In the genomic region with DNA sequence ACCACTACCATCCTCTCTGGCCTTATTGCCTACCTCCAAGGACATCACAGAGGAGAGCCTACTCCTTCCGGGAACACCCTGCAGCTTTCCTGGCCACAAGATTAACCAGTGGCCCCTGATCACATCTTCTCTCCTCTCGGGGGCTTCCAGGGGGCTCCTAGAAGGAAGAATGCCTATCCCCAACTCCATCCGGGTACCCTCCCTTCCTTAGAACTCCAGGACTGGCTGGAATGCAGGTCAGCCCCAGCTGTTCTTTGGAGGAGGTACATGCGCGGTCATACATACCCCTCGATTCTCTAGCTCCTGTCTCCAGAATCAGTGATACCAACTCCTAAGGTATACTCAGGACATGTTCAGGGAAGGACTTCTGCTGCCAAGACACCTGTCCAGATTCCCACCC, we compare ENCODE assay signal across 29 mouse cellular contexts. TPM values are rescaled to one million over a fixed set of nuclear protein-coding genes. Genes with fewer than 3 reads are reported as not detected.
"Had no signal": no experiment of that assay in that cellular context is flagged by ENCODE, and none has a peak within 500 bp of the region (broad histone marks: within the 10 kb centered on the region; RNA-seq: fewer than 3 reads in every experiment).

No protein-coding gene starts in this region.

- H3K27me3 ChIP-seq: intestine, embryonic 15.5 days; neural tube, embryonic 12.5 days; stomach, embryonic 15.5 days had no signal

- H3K27ac ChIP-seq: intestine, embryonic 15.5 days; kidney, embryonic 15.5 days; limb, embryonic 15.5 days; liver, embryonic 12.5 days; liver, embryonic 15.5 days; neural tube, embryonic 12.5 days; stomach, embryonic 15.5 days had no signal

- H3K4me2 ChIP-seq: intestine, embryonic 15.5 days; kidney, embryonic 15.5 days; limb, embryonic 15.5 days; liver, embryonic 12.5 days; liver, embryonic 15.5 days; midbrain, embryonic 11.5 days; neural tube, embryonic 12.5 days; stomach, embryonic 15.5 days had no signal

- H3K36me3 ChIP-seq: intestine, embryonic 15.5 days; kidney, embryonic 15.5 days; limb, embryonic 15.5 days; liver, embryonic 12.5 days; liver, embryonic 15.5 days; neural tube, embryonic 12.5 days; stomach, embryonic 15.5 days had no signal

- H3K4me1 ChIP-seq: intestine, embryonic 15.5 days; liver, embryonic 12.5 days; liver, embryonic 15.5 days; stomach, embryonic 15.5 days had no signal

- DNase-seq: kidney, postnatal 10 days; layer of hippocampus, postnatal 36 days; left cerebral cortex, postnatal 4 days; lung, adult 2 months; lung, postnatal 14 days; midbrain, embryonic 14.5 days; retina, postnatal 1 day; right cerebral cortex, postnatal 25 days; spleen, adult 18-20 months; thymus, adult 2 months; thymus, postnatal 14 days; thymus, postnatal 4 days had no signal

- H3K4me3 ChIP-seq: intestine, embryonic 15.5 days; kidney, embryonic 15.5 days; limb, embryonic 15.5 days; liver, embryonic 12.5 days; liver, embryonic 15.5 days; neural tube, embryonic 12.5 days; stomach, embryonic 15.5 days had no signal

- ATAC-seq: intestine, embryonic 15.5 days; liver, embryonic 12.5 days had no signal

- H3K9ac ChIP-seq: intestine, embryonic 15.5 days; kidney, embryonic 15.5 days; limb, embryonic 15.5 days; liver, embryonic 12.5 days; liver, embryonic 15.5 days; neural tube, embryonic 12.5 days; stomach, embryonic 15.5 days had no signal

- H3K9me3 ChIP-seq: intestine, embryonic 15.5 days; kidney, embryonic 15.5 days; limb, embryonic 15.5 days; liver, embryonic 12.5 days; liver, embryonic 15.5 days; neural tube, embryonic 12.5 days; stomach, embryonic 15.5 days had no signal

RNA-seq across cellular contexts. Expression of gene Actrt2, which starts 37.4 kb away (rescaled TPM):
- total RNA-seq: layer of hippocampus, adult 8-10 months; layer of hippocampus, postnatal 10 days; layer of hippocampus, postnatal 36 days; left cerebral cortex, adult 8-10 months; left cerebral cortex, postnatal 14 days; left cerebral cortex, postnatal 4 days; megakaryocyte progenitor cell, adult 5-6 weeks; megakaryocyte-erythroid progenitor cell, adult 5-6 weeks; midbrain, postnatal 0 days; neutrophil, adult 5-6 weeks had no signal
- polyA plus RNA-seq: intestine, embryonic 15.5 days; kidney, embryonic 15.5 days; limb, embryonic 15.5 days; liver, embryonic 12.5 days; liver, embryonic 15.5 days; lung, adult 2 months; lung, embryonic 16.5 days; midbrain, embryonic 11.5 days; midbrain, embryonic 14.5 days; midbrain, postnatal 0 days; neural tube, embryonic 12.5 days; stomach, embryonic 15.5 days had no signal
